Mouse (Mus musculus): ENCODE measurements around the gene Zic5.

DNA sequence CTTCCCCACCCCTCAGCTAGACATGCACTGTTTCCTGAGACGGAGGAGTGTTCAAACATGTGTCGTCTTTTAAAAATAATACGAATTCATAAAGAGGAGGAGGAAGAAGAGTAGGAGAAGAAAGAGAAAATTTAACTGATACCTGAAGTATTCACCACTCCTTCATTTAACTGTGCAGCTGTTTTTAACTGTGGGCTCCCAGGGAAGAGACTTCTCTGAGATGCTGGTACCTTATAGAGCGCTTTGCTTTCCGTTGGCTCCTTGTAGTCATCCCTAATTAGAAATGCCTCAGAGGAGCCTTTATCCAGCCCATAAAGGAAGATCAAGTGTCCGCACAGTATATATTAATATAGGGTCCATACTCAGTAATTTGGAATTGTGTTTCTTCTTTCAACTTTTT, 26.0 kb upstream of the Zic5 start:
- TF ChIP-seq CTCF (IDR thresholded peaks at IDR 0.05; ENCODE audit: borderline replicate concordance, insufficient read depth, low read depth, low read length) = no peak
- no peak for TF ChIP-seq POLR2A (IDR thresholded peaks at IDR 0.05; ENCODE audit: borderline replicate concordance, insufficient read depth, low read length)

Measured in cerebellum, adult 2 months (tissue).